Mouse (Mus musculus) midbrain, embryonic 12.5 days (tissue): Measurements from ENCODE around the gene Oxtr. TPM values are rescaled to one million over a fixed set of nuclear protein-coding genes. Genes with fewer than 3 reads are reported as not detected.

Experiments
- ATAC-seq: fragments of 200-750 bp; cut with Nextera tagmentation; 2 replicates; pipeline ENCODE4 v1.8.0; 2017; ENCODE audit warnings: low read depth, moderate TSS enrichment, moderate library complexity; ENCODE audit not compliant: low FRiP score
- H3K27ac ChIP-seq: fragments of 300-500 bp; sonication (generic); replicated peaks from 2 replicates; pipeline ENCODE4 v1.5.1; 2016; ENCODE audit warnings: mild to moderate bottlenecking
- H3K27me3 ChIP-seq: fragments of 300-500 bp; sonication (generic); 2 replicates; pipeline ENCODE4 v1.6.1; 2016; ENCODE audit warnings: mild to moderate bottlenecking
- H3K36me3 ChIP-seq: fragments of 300-500 bp; sonication (generic); 2 replicates; pipeline ENCODE4 v1.6.1; 2016
- H3K4me1 ChIP-seq: fragments of 300-500 bp; sonication (generic); 2 replicates; pipeline ENCODE4 v1.6.1; 2016
- H3K4me2 ChIP-seq: fragments of 300-500 bp; sonication (generic); replicated peaks from 2 replicates; pipeline ENCODE4 v1.6.1; 2016; ENCODE audit warnings: mild to moderate bottlenecking, moderate library complexity
- H3K4me3 ChIP-seq: fragments of 300-500 bp; sonication (generic); 2 replicates; pipeline ENCODE4 v1.5.1; 2016; ENCODE audit warnings: mild to moderate bottlenecking
- H3K9ac ChIP-seq: fragments of 300-500 bp; sonication (generic); replicated peaks from 2 replicates; pipeline ENCODE4 v1.6.1; 2016; ENCODE audit warnings: mild to moderate bottlenecking, moderate library complexity
- H3K9me3 ChIP-seq: fragments of 300-500 bp; sonication (generic); 2 replicates; pipeline ENCODE4 v1.6.1; 2016; ENCODE audit warnings: mild to moderate bottlenecking
- WGBS: fragments of 180-500 bp; shearing (Covaris S2); methylation state at CpG from one replicate; pipeline ENCODE4 v1.1.7; 2016; 5-methylcytosine and 5-hydroxymethylcytosine counted together
- polyA plus RNA-seq: library from polyadenylated mRNA; unstranded; fragments of >200 nt; fragmentation: Nextera tagmentation; extraction: Ambion mirVana; gene quantifications from 2 replicates; pipeline ENCODE4 v1.2.1, GENCODE M21; 2016

Oxtr gene
- polyA plus RNA-seq, 1 experiment from 2014 or later = 0.08 TPM

GRCm38 (mm10) chr6:112484316-112484715 is 5.4 kb downstream of the Oxtr start:
- peak; percentile 47; the same call in 1 of the 2 replicates for ATAC-seq
- 4% methylated on average over 4 of the region's 4 CpGs for WGBS
- no peaks in the 10 kb centered on the region for H3K9me3 ChIP-seq
- no peak overlapping the region for H3K27ac ChIP-seq
- peaks cover 56% of the 10 kb centered on the region for H3K27me3 ChIP-seq
- no peaks in the 10 kb centered on the region for H3K36me3 ChIP-seq
- no peak overlapping the region for H3K9ac ChIP-seq
- H3K4me3 ChIP-seq = no peak overlapping the region
- H3K4me1 ChIP-seq = peaks cover 7% of the 10 kb centered on the region
- no peak overlapping the region for H3K4me2 ChIP-seq

- H3K27me3 ChIP-seq = peaks cover 13% of the 10 kb centered on the region
- no peaks in the 10 kb centered on the region for H3K4me1 ChIP-seq
- H3K4me3 ChIP-seq = no peak overlapping the region
- H3K9me3 ChIP-seq = no peaks in the 10 kb centered on the region
- no peak overlapping the region for H3K27ac ChIP-seq
- no peaks in the 10 kb centered on the region for H3K36me3 ChIP-seq
- no peak overlapping the region for H3K9ac ChIP-seq
- 56% methylated on average over 13 of the region's 13 CpGs for WGBS
- H3K4me2 ChIP-seq = no peak overlapping the region
- ATAC-seq = no peak
Observed at GRCm38 (mm10) chr6:112479861-112480260, 9.9 kb downstream of the Oxtr start.

- Histone ChIP-seq H3K9me3 (no peaks in the 10 kb centered on the region), H3K4me3 (no peak overlapping the region), H3K27ac (no peak overlapping the region), H3K4me1 (no peaks in the 10 kb centered on the region), H3K27me3 (no peaks in the 10 kb centered on the region), H3K9ac (no peak overlapping the region), H3K36me3 (no peaks in the 10 kb centered on the region), H3K4me2 (no peak overlapping the region)
- WGBS = 95% methylated on average over 4 of the region's 4 CpGs
- ATAC-seq = no peak
Observed at GRCm38 (mm10) chr6:112471644-112472043, 18.1 kb downstream of the Oxtr start.

- Histone ChIP-seq H3K4me1 (no peaks in the 10 kb centered on the region), H3K4me2 (no peak overlapping the region), H3K9ac (no peak overlapping the region), H3K9me3 (no peaks in the 10 kb centered on the region), H3K27ac (no peak overlapping the region), H3K27me3 (no peaks in the 10 kb centered on the region), H3K36me3 (no peaks in the 10 kb centered on the region), H3K4me3 (no peak overlapping the region)
- ATAC-seq = no peak
Observed at GRCm38 (mm10) chr6:112466001-112466400, 23.7 kb downstream of the Oxtr start.

- ATAC-seq = no peak
- Histone ChIP-seq H3K9me3 (no peaks in the 10 kb centered on the region), H3K27ac (no peak overlapping the region), H3K9ac (no peak overlapping the region), H3K4me1 (no peaks in the 10 kb centered on the region), H3K4me3 (no peak overlapping the region), H3K27me3 (no peaks in the 10 kb centered on the region), H3K36me3 (no peaks in the 10 kb centered on the region), H3K4me2 (no peak overlapping the region)
- whole genome bisulfite sequencing = 85% methylated on average over 3 of the region's 3 CpGs
Observed at GRCm38 (mm10) chr6:112465441-112465840, 24.3 kb downstream of the Oxtr start.

- Histone ChIP-seq H3K4me3 (no peak overlapping the region), H3K9ac (no peak overlapping the region), H3K27ac (no peak overlapping the region), H3K27me3 (no peaks in the 10 kb centered on the region), H3K4me2 (no peak overlapping the region), H3K9me3 (no peaks in the 10 kb centered on the region), H3K36me3 (no peaks in the 10 kb centered on the region), H3K4me1 (no peaks in the 10 kb centered on the region)
- 79% methylated on average over 6 of the region's 6 CpGs for WGBS
- no peak for ATAC-seq
Observed at GRCm38 (mm10) chr6:112463331-112463730, 26.4 kb downstream of the Oxtr start.

GRCm38 (mm10) chr6:112461459-112461858 is 28.3 kb downstream of the Oxtr start:
- no peak overlapping the region for H3K27ac ChIP-seq
- H3K4me3 ChIP-seq = no peak overlapping the region
- H3K9ac ChIP-seq = no peak overlapping the region
- H3K4me1 ChIP-seq = no peaks in the 10 kb centered on the region
- ATAC-seq = no peak
- H3K27me3 ChIP-seq = no peaks in the 10 kb centered on the region
- H3K9me3 ChIP-seq = no peaks in the 10 kb centered on the region
- H3K4me2 ChIP-seq = no peak overlapping the region
- no peaks in the 10 kb centered on the region for H3K36me3 ChIP-seq
- WGBS = 91% methylated on average over 5 of the region's 5 CpGs

- no peaks in the 10 kb centered on the region for H3K9me3 ChIP-seq
- H3K27ac ChIP-seq = no peak within 1 kb of the TSS
- H3K27me3 ChIP-seq = no peaks in the 10 kb centered on the region
- ATAC-seq = no peak
- H3K36me3 ChIP-seq = no peaks in the 10 kb centered on the region
- no peak within 1 kb of the TSS for H3K4me3 ChIP-seq
- 88% methylated on average over 12 of the region's 12 CpGs for WGBS
- no peak within 1 kb of the TSS for H3K9ac ChIP-seq
- H3K4me2 ChIP-seq = no peak within 1 kb of the TSS
- H3K4me1 ChIP-seq = no peaks in the 10 kb centered on the region
Observed at GRCm38 (mm10) chr6:112459341-112459749, 30.4 kb downstream of the Oxtr start, which contains the start of gene Cav3. Gene Cav3 (plus strand): TSS chr6:112459505.

GRCm38 (mm10) chr6:112445675-112446074 is 44.1 kb downstream of the Oxtr start:
- H3K36me3 ChIP-seq = no peaks in the 10 kb centered on the region
- WGBS = 88% methylated on average over 3 of the region's 3 CpGs

GRCm38 (mm10) chr6:112426018-112426732 is 63.6 kb downstream of the Oxtr start:
- H3K27me3 ChIP-seq = no peaks in the 10 kb centered on the region
- H3K4me1 ChIP-seq = no peaks in the 10 kb centered on the region
- no peak overlapping the region for H3K4me3 ChIP-seq
- H3K9me3 ChIP-seq = peaks cover 6% of the 10 kb centered on the region; the same call in 1 of the 2 replicates
- WGBS = 83% methylated on average over 6 of the region's 6 CpGs
- H3K9ac ChIP-seq = no peak overlapping the region
- no peak overlapping the region for H3K4me2 ChIP-seq
- ATAC-seq = no peak
- H3K36me3 ChIP-seq = no peaks in the 10 kb centered on the region
- H3K27ac ChIP-seq = no peak overlapping the region

More at GRCm38 (mm10) chr6:112445675-112446074, 44.1 kb downstream of the Oxtr start:
- H3K9ac ChIP-seq = no peak overlapping the region
- no peak overlapping the region for H3K4me3 ChIP-seq
- no peaks in the 10 kb centered on the region for H3K4me1 ChIP-seq
- no peaks in the 10 kb centered on the region for H3K27me3 ChIP-seq
- H3K4me2 ChIP-seq = no peak overlapping the region
- no peak overlapping the region for H3K27ac ChIP-seq
- ATAC-seq = no peak
- H3K9me3 ChIP-seq = no peaks in the 10 kb centered on the region

GRCm38 (mm10) chr6:112423746-112424501 is 65.8 kb downstream of the Oxtr start:
- Histone ChIP-seq H3K27me3 (no peaks in the 10 kb centered on the region), H3K4me1 (no peaks in the 10 kb centered on the region), H3K4me3 (no peak overlapping the region), H3K36me3 (no peaks in the 10 kb centered on the region), H3K27ac (no peak overlapping the region), H3K9me3 (peaks cover 6% of the 10 kb centered on the region; the same call in 1 of the 2 replicates), H3K9ac (no peak overlapping the region), H3K4me2 (no peak overlapping the region)
- 88% methylated on average over 8 of the region's 8 CpGs for WGBS
- no peak for ATAC-seq
